Mouse (Mus musculus) gonadal fat pad, adult 2 months (tissue): Measurements from ENCODE around the gene Trim17. TPM values are rescaled to one million over a fixed set of nuclear protein-coding genes. Genes with fewer than 3 reads are reported as not detected.

Experiments
- DNase-seq: peaks from one replicate; pipeline ENCODE4 v3.0.0-alpha.2; 2012; ENCODE audit warnings: low read depth
- polyA plus RNA-seq: library from polyadenylated mRNA; depleted of rRNA; stranded (reverse); fragments of >200 nt; gene quantifications from 2 replicates; pipeline ENCODE4 v1.2.3, GENCODE M21; 2012

Trim17 gene
- polyA plus RNA-seq, 1 experiment = 0.39 TPM

DNA sequence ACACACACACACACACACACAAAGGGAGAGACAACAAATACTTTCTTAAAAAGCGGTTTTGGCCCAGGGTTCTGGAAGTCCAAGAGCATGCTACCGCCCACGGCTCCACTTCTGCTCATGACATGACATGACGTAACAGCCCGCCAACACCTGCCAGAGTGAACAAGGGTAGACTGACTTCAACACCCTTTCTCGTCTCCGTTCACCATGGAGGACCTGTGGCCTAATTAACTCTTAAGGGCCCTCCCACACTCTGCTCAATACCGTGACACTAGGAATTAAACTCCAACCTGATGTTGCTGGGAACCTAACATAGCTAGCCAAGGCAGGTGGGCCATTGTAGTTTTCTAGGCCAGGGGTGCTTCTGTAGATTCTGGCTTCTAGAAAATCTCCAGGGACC lies 14.5 kb downstream of the Trim17 start:
- DNase-seq = no peak

DNA sequence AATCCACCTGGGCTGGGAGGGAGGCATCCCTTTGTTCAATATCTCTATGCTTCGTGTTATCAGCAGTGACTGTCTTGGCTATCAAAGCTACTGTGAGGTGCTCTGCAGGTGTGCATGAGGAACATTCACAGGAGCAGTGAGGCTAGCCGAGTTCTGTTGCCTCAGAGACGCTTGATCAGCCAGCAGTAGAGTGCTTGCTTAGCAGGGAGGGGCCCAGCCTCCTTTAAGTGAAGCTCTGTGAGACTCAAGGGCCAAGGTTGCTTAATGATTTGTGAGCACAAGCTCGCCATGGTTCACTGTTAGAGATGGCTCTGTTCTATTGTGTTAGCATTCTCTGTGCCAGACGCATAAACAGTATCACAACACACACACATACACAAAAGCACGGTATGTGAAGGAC lies 15.2 kb downstream of the Trim17 start:
- DNase-seq = no peak

DNA sequence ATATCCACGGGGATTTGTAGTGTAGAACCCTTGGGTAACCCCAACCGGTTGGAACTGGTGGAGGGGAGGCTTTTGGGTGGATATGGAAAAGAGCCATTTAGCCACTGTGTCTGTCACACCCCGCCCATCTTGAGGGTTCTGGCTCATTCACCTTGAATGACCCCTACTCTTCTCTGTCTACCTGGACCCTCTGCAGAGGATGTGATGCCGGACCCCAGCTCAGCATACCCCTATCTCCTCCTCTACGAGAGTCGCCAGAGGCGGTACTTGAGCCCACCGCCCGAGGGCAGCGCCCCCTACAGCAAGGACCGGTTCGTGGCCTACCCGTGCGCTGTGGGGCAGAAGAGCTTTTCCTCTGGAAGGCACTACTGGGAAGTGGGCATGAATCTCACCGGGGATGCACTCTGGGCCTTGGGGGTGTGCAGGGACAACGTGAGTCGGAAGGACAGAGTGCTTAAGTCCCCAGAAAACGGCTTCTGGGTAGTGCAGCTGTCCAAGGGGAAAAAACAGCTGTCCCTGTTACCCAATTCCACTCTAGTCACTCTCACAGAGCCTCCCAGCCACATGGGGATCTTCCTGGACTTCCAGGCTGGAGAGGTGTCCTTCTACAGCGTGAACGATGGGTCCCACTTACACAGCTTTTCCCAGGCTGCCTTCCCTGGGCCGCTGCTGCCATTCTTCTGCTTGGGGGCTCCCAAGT lies 16.5 kb downstream of the Trim17 start:
- DNase-seq = no peak

DNA sequence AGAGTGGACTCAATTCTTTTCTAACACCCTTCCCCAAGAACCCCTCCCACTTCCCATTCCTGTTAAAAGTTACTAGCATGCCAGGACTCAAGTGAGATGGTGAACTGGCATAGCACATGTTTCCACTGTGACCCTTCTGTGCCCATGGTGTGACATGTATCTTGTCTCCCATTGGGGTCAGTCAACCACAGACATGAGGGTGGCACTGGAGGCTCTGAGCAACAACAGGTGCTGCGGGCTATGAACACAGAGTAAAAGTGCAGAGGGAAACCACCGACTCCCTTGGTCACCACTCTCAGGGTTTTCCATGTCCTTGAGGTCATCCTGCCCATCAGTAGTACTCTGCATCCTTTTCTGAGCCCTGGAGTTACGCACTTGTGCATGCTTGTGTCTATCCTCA lies 17.3 kb downstream of the Trim17 start:
- no peak for DNase-seq

DNA sequence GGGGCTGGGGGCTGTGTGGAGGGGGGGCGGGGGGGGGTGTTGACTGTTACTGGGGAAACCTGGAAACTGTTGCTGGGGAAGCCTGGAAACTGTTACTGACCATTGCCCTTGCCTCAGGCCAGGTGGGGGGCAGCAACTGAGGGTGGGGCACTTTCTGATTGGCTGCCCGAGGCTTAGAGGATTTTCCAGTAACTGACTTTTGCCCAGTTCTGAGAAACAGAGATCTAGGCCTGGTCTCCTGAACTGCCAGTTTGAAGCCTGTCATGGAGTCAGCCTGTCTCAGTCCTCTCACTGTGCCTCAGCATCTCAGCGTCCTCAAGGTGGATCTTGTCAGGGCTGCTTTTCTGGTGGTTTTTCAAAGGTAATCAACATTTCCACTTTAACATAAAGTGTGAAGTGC lies 19.9 kb downstream of the Trim17 start:
- DNase-seq = no peak

DNA sequence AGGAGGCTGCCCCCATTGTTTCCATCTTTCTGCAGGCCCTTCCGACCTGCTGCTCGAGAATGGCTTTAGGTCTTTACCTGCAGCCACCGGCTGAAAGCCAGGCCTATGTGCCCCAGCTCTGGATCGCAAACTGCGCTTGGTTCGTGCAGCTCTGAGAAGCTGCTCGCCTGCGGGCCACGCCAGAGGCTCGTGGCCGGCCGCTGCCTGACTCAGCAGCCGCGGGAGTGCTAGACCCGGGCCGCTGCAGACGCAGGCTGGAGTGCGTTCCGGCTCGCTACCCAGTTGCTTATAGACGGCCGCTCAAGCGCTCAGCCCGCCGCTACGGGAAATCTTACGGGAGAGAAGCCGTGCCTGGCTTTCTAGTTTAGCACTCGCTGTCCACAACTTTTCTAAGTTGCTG lies 22.7 kb downstream of the Trim17 start:
- DNase-seq = no peak

DNA sequence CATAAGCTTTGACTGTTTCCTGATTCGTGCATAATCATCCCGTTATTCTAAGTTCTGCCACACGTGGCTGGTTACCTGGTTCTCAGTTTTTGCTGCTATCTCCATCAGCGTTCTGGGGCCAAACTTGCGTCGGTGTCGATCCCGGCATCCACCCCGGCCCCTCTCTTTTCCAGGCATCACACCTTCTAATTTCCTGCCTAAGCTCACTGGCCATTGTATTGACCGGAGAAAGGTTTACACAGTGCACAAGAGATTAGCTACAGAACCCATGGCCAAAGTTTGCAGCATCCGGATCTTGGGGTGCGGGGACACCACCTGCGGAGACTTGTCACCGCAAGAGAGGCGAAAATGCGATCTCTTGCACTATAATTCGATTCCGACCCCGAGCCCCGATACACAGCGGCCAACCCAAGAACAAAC lies 23.1 kb downstream of the Trim17 start:
- no peak for DNase-seq

DNA sequence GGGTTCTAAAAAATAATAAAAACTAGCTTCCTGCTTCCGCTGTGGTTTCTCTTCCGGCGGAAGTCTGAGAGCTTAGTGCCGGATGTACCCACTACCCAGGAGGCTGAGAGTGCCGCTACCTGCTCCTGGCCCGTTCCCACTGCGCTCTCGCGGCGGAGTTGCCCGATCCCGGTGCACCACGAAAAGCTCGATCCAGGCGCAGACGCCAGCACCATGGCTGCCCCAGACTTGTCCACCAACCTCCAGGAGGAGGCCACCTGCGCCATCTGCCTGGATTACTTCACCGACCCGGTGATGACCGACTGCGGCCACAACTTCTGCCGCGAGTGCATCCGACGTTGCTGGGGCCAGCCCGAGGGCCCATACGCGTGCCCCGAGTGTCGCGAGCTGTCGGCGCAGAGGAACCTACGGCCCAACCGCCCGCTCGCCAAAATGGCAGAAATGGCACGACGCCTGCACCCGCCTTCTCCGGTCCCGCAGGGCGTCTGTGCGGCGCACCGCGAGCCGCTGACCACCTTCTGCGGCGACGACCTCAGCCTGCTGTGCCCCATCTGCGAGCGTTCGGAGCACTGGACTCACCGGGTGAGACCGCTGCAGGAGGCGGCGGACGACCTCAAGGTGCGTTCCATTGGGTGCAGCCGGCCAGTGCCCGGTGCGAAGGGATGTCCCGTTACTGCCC lies 23.7 kb downstream of the Trim17 start, which contains the start of gene Trim11:
Gene Trim11, plus strand, starts transcription at position 67 of the 679 bp plus-strand sequence.
- DNase-seq = no peak

DNA sequence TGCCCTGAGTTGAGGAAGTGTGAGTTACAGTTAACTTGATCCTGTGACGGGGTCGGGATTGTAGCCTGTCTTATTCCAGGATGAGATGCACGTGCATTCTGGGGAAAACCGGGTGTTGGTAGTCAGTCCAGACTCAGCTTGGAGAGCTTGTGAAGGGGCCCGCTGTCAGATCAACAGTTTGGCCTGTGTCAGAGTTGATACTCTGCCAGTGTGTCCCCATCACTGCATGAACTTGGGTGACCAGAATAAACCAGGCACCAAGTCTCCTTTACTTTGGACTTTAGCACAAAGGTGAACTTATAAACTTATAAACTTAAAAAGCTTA lies 24.2 kb downstream of the Trim17 start:
- DNase-seq = no peak

DNA sequence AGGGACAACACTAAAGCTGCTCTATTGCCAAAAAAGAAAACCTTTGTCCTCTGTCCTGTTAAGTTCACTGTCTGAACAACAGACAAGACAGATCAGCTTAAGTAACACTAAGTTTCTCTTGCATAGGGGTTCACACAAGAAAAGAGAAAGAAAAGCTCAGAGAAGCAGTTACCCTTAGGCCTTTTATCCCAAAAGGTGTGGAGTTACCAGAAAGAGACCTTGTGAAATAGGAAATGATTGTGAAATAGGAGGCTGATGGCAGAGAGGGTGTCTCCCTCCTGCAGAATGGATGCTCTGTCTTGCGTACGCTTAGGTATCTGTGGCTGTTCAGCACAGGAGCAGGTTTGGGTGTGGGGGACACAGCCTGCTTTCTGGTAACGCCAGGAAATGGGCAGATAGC lies 24.7 kb downstream of the Trim17 start:
- no peak for DNase-seq

DNA sequence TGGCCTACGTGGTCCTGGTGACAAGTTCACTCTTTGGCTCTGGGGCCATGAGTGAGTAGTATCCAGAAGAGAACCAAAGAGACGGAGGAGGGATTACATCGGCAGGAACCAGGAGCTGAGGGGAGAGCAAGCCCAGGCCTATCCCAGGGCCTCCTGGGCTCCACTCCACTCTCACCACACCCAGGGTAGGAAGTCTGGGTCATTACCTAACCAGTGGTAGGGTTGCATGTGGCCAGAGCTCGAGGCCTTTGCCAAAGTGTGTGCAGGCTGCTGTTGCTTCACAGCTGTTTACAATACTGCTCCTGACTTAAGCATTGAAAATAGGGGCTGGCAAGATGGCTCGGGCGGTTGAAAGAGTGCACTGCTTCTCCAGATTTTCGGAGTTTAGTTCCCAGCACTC lies 25.2 kb downstream of the Trim17 start:
- peak; percentile 66 for DNase-seq

DNA sequence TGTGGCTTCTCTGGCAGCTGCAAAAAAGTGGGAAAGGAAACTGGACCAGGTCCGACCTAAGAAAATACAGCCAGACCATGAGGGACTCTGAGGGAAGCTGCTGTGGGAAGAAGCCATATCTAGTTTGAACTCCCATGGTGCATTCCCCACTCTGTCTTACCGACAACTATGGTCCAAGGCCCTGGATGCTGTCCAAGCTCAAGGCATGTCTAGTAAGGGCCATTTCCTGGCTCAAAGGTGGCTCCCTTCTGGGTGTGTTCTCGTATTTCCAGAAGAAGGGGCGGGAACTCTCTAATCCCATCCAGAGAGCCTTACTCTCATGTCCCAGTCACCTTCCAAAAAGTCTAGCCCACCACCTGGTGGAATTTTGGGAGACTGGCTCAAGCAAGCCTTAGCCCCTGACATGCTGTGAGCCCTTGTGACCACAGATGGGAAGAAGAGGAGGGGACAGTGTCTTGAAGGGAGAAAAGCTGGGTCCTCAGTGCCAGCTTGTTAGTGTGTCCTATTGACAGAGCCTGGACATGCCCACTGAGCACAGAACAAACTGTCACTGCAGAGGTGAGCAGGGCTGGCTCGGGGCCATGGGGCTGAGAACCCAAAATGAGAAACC lies 26.0 kb downstream of the Trim17 start:
- DNase-seq = no peak

DNA sequence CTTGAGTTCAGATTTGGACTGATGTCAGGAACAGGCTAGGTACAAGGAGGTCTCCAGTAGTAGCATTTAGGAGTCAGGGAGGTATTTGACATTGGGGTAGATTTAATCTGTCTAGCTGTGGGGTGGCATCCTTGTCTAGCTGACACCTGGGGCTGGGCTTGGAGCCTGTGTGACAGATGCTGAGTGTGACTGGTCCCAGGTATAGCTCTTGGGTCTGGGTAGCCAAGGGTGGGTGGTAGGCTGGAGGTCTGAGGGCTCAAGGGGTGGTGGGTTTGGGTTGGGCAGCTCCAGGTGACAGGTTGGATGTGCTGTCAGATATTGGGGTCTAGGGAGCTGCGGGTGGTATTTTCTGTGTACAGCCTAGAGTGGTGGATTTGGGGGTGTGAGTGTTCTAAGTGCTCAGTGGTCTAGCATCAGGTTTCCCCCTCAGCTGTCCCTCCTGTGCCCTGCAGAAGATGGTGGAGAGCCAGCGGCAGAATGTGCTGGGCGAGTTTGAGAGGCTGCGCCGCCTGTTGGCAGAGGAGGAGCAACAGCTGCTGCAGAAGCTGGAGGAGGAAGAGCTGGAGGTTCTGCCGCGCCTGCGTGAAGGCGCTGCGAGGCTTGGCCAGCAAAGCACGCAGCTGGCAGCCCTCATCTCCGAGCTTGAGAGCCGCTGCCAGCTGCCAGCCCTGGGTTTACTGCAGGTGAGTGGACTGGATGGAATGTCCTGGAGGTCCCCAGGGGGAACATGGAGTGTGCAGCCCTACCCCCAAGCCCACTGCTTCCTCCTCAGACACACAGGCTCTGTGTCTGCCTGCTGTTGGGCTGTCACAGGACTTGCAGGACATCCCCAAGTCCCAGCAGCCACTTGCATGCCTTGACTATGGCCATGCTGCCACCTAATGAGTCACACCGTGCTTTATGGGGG lies 27.3 kb downstream of the Trim17 start:
- DNase-seq = no peak

DNA sequence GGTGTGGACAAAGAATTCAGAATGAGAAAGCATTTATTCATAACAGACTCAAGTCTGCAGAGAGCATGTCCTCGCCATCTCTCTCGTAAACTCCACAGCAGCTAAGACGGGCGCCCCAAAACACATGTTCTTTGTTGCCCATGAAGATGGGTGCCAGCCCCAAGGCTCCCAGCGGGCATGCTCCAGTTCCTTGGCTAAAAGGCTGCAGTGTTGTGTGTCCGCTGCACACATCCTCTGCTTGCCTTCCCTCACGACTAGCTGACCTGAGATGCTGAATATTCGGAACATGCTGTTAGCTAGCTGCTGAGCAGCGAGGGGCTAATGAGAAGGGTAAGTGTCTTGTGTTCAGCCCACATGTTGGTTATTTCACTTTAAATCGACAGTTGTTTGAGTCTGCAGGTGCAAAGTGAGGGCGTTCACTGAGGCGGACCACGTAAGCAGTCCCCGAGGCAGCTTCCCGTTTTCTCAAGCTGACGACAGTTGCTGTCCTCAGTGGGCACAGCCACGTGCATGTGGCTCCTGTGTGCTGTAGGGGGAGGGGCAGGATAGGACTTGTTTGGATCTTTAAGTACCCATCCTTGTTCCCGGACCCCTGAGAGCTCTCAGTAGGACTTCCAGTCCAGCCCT lies 28.1 kb downstream of the Trim17 start:
- no peak for DNase-seq

DNA sequence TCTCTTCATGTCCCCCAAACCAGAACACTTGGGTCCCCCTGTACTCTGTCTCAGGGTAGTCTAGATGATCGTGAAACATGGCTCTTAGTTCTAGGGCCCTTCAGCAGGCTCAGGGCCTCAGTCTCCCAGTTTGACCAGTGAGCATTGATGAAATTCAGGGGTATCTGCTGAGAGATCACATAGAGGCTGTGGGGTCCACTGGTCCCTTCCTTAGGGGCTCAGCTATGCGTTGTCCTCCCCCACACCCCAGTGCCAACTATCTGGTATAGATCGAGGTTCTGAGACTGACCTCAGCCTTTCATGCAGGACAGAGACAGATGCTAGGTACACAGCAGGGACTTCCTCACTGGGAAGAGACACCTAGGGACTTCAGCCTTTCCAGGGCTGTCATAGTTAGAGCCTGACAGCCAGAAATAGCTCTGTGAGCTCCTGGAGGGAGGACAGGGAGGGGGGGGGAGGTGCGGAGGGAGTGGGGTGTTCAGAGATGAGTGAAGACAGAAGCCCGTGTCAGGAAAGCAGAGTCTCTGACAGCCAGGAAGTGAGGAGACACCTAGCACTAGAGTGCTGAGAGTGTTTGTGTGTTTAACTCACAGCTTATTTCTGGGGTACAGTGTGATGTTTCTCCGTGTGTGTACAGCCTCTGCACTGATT lies 29.3 kb downstream of the Trim17 start:
- no peak for DNase-seq

DNA sequence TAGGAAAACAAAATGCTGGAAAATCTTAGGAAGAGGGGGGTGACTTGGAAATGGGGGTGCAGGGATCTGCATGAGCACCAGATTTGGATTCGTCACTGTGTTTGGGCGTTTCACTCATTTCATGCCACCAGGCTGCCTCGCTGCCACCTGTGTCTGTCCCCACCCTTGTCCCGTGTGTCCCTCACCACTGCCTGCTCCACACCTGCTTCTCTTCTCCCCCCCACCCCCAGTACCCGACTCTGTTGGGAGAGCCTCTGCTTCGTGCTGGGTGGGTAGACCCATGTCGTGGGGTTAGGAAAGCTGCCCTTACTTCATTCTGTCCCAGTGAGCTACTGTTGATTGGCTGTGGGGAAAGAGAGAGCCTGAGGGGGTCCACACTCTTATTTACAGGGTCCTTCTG lies 30.2 kb downstream of the Trim17 start:
- no peak for DNase-seq

DNA sequence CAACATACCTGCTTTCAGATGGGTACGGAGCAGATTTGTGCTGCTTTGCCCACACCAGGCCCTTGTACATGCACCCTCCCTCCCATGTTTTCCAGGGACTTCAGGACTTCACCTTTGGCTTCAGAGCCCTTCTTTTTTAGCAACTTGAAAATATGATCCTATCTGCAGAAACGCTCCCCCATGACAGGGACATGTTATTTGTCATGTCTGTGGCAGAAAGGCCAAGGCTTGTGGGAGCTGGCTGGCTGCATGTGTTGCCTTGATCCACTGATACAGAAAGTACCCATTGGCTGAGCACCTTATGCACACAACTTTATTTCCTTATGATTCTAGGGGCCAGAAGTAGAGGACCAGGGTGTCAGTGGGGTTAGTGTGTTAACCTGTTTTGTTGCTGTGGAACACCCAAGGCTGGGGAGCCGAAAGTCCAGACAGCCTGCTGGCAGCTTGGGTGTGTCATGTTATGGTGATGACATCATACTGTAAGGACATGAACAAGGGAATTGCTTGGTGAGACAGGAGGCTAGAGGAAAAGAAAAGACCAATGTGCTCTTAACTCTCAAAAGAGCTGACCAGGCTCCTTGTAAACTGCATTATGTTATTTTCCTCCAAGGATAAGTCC lies 30.9 kb downstream of the Trim17 start:
- no peak for DNase-seq

DNA sequence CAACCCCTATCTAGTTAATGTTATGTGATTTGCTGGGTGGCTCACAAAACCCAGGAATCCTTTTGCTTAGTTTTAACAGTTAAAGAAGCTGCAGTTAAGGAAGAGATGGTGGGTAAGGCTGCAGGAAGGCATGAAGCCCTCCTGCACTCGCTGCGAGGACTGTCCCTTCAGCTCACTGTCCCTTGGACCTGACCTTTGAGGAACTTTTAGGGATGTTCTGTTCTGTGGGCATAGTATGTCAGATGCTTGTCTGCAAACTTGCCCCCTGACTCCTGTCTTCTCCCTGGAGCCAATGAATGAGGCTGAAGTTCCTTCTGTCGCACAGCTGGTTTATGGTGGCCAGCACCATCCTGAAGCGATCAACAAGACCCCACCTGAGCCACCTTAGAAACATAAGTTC lies 34.7 kb downstream of the Trim17 start:
- no peak for DNase-seq

DNA sequence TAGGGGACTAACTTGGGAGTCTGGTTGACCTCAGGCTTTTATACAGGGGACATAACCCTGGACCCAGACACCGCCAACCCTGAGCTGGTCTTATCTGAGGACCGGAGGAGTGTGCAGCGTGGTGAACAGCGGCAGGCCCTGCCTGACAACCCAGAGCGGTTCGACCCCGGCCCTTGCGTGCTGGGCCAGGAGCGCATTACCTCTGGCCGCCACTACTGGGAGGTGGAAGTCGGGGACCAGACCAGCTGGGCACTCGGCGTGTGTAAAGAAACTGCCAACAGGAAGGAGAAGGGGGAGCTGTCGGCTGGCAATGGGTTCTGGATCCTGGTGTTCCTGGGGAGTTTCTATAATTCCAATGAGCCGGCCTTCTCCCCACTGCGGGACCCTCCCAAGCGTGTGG lies 35.7 kb downstream of the Trim17 start:
- DNase-seq = no peak

DNA sequence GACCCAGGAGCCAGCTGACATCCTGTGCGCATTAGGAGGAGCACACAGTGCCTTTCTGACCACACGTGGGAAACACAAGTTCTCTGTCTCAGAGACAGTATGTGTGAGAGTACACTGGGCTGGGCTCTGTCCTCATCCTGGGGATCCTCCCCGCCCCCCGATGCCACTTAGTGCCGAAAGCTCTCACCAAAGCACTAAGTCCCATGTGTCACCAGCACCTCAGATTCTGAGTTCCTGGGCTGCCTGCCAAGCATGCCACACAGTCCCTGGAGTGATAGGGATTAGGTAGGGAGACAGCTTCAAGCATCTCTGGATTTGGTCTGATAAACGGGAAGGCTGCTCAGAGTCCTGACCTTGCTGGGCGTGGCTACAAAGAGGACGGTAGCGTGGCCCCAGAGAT lies 36.3 kb downstream of the Trim17 start:
- DNase-seq = no peak

DNA sequence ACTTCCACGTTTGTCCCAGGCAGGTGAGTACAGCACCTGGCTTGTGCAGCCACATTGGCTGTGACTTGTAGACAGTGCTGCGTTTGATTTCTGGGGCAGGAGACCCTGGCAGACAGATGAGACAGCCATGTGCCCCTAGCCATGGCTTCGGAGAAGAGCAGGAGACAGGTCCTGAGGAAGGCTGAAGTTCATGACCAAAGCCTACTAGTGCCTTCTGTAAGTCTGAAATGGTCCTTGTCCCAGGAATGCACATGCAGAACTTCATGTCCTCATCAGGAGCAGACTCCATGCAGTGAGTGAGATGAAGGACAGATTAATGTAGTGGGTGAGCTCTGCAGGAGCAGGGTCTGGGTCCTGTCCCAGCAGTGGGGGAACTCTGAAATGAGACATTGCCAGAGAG lies 37.4 kb downstream of the Trim17 start:
- no peak for DNase-seq
